Mouse (Mus musculus): ENCODE measurements around the gene Canx.
"Not testable (repeated sequence)": the region's sequence is repeated elsewhere in the genome, so short reads cannot be mapped to it uniquely, and the experiment has no call there.

Canx gene

DNA sequence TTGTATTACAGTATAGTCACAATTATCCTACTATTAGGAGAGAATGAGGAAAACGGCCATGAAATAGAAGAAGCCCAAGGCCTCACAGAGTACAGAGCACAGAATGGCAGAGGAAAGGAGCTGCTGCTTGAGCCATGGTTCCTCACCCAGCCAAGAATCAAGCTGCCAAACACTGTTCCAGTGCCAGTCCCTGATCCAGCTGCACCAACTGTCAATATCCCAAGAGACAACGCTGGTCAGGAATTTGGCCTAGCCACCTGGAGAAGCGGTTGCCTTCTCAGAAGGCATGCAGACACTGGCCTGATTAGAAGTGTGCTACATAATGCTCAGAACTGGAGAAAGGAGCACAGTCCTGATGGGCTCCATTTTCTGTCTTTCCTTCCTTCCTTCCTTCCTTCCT lies 7.7 kb upstream of the Canx start:
- DNase-seq (ENCODE audit: low spot score), result no peak

DNA sequence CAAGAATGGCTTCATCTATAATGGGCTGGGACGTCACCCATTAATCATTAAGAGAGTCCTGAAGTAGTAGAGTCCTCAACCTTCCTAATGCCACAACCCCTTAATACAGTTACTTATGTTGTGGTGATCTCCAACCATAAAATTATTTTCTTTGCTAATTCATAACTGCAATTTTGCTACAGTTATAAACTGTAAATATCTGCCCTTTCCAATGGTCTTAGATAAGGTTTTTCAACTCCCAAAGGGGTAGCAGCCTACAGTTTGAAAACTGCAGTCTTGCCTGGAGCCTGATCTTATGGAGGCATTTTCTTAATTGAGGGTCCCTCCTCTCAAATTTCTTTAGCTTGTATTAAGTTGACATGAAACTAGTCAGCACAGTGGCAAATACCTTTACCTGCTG lies 3.9 kb upstream of the Canx start:
- no peak for DNase-seq (ENCODE audit: low spot score)

DNA sequence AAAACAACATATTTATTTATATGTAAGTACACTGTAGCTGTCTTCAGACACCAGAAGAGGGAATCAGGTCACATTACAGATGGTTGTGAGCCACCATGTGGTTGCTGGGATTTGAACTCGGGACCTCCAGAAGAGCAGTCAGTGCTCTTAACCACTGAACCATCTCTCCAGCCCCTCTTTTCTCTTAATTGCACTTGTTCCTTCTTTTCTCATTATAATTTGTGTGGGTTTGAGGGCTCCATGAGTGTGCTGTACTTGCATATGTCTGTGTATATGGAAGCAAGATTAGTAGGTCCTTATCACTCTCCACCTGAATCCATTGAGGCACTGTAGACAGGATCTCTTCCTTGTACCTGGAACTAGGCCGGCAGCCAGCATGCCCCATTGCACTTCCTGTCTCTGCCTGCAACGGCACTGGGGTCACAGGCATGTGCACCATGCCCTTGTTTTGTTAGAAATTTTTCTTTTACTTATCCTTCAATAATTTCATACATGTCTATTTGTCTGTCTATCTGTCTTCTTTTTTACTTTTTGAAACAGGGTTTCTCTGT lies 2.7 kb upstream of the Canx start:
- DNase-seq (ENCODE audit: low spot score), result no peak

DNA sequence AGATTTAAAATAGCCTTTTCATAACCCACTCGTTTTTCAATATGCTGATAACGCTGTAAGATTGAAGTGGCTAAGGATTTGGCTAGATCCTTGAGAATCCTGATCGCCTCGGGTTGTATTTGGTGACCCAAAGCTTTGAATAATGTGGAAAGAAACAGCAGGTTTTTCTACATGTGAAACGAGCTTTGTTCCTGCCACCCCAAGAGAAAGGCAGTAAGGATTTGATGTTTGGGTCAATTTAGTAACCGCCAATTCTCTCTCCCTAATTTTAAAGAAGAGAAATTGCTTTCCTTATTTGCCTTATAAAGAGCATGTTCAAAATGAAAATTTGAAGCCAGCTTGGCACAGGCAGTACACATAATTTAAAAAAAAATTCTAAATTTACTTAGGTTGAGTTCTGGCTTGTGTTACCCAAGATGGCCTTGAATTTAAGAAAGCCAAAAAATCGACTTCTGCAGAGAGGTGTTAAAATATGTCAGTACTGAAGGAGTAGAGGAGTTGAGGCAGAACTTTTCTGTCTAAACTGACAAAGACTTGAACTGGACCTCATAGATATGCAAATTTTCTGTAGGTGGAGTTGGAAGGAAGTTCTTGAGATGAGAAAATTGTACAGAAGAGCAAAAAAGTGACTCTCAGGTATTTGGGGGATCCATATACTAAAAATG lies 961 bp upstream of the Canx start:
- no peak for DNase-seq (ENCODE audit: low spot score)

DNA sequence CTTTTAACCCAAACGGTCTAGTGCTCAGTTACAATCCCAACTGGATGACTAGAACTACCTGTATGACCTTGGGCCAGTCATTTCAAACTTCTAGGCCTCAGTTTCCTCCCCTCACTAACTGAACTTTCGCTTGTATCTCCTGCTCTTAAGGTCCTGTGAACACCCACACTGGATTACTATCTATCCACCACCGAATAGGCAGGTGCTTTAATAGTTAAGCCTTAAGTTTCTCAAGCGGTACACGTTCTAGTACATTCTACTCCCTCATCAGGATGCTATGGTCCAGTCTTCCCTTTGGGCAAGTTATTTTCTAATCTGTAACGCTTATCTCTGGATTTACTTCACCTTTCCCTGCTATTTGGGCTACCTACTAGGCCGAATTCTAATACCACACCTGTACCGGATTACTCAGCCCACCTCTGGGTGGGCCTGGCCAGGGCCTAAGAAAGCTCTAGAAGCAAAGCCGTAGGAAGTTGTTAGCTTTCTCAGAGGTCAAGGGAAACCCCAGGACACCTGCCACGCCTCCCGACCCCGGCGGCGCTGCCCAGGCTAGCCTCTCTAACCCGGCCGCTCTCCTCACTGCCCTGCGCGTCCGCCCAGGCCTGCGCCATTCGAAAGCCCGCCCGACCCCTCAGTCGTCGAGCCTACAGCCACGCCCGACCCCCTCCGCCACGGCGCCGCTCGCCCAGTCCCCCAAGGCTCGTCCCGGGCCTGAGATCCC lies 562 bp downstream of the Canx start:
- DNase-seq (ENCODE audit: low spot score), result peak; percentile 65

DNA sequence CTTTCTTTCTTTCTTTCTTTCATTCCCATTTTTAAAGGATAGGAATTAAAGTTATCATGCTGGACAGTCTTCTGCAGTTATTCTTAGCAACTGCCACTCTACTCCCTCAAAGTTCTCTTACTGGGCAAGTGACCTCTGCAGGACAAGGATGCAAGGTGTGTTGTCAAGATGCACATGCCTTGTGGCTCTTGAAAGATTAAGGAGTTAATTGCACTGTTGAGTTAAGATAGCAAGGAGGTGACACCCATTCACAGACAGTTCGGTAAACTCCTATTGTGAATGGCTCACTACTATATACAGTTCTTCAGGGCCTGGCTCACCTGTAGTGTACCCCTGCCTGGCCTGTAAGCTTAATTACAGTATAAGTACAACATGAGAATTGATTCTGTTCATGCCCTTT lies 1.6 kb downstream of the Canx start:
- DNase-seq (ENCODE audit: low spot score), result peak; percentile 14

DNA sequence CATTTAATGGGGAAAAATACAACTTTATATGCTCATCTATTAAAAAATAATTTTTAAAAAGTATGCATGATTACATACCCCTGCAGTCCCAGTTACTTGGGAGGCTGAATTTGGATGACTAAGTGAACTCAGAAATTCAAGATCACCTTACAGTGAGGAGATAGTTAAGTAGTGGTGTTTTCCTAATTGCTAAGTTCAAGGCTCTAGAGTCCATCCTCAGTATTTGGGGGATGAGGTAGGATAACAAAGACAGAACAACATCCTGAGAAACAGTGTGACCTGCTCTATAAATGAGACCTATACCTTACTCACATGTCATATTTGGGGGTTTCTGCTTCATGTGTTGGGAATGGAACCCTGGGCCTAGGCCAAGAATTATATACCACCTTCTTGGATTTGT lies 3.1 kb downstream of the Canx start:
- no peak for DNase-seq (ENCODE audit: low spot score)

DNA sequence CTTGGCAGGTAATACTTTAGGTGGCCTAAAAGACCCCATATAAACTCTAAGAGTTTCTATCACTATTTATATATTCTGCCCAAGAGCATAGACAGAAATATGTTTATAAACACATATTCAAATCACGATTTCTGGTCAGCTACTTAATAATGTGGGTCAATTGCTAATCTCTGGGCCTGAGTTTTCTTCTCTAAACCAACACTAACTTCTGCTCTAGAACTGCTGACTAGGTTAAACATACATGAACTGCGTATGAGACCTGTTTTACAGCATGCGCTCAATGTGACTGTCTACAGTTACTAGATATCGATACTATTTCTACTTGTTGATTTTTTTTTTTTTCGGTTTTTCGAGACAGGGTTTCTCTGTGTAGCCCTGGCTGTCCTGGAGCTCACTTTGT lies 4.2 kb downstream of the Canx start:
- no peak for DNase-seq (ENCODE audit: low spot score)

DNA sequence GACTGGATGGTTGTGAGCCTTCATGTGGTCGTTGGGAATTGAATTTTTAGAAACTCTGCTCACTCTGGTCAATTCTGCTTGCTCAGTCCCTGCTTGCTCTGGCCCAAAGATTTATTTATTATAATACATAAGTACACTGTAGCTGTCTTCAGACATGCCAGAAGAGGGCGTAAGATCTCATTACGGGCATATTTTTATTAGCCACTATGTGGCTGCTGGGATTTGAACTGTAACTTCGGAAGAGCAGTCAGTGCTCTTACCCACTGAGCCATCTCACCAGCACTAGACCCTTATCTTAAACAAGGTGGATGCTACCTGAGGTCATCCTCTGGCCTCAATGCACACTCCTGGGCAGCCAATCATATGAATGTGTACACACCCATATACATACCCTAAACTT lies 6.1 kb downstream of the Canx start:
- DNase-seq (ENCODE audit: low spot score), result not testable (repeated sequence)

DNA sequence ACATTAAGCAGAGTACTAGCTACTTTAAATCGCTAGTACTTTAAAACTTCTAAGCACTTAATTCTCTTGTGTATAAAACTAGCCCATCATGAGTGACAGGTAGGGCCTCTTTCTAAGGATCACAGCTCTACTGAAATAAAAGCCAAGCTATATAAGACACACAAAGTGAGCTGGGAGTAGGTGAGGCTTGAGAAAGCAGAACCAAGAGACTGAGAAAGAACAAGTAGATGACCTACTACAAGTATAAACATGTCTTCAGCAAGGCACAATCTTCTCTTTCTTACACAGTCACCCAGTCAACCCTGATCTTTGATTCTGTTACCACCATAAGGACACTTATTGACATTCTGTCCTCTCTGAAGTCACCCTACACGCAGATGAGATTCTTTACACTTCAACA lies 12.7 kb downstream of the Canx start:
- DNase-seq (ENCODE audit: low spot score), result no peak

DNA sequence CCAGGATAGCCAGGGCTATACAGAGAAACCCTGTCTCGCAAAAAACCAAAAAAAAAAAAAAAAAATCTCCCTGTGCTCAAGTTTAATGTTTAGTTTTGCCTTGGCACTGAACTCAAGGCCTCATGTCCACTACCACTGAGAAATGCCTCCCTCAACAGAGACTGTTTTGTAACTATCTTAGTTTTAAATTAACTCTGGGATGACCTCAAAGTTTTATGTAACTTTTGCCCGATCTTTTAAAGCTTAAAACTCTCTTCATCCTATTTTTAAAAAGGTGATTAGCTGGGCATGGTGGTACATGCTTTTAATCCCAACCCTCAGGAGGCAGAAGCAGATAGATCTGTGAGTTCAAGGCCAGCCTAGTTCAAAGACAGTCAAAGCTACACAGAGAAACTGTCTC lies 22.1 kb downstream of the Canx start:
- no peak for DNase-seq (ENCODE audit: low spot score)

DNA sequence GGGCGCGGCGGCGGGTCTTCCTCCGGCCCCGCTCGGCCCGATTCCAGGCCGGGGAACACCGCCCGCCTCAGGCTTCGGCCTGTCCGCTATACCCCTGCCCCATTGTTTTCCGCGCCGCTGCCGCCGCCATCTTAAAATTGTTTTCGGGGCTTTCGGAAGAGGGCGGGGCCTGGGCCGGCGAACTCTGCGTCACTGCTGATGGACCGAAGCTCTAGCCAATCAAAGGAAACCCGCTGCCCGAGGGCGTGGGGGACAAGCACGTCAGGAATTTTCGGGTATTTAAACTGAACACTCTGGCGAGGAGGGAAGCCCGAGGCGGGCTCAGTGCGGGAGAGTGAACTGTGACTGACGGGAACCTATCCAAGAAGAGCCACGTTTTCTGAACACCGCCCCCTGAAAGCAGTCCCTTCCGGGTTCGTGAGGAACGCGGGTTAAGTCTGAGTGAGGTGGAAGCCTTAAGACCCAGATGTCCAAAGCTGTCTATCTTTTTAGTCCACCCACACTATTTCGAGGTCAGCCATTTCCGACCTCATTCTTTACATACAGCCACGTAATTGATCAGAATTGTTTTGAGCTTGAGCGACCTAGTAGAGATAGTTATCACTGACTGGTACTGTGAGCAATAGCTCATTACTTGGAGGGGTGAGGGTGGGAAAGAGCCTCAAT lies 33.1 kb downstream of the Canx start, which contains the start of gene Maml1:
TSS of gene Maml1 (minus strand) at position 122 of the 666 bp plus-strand sequence.
- DNase-seq (ENCODE audit: low spot score), result peak; percentile 99

DNA sequence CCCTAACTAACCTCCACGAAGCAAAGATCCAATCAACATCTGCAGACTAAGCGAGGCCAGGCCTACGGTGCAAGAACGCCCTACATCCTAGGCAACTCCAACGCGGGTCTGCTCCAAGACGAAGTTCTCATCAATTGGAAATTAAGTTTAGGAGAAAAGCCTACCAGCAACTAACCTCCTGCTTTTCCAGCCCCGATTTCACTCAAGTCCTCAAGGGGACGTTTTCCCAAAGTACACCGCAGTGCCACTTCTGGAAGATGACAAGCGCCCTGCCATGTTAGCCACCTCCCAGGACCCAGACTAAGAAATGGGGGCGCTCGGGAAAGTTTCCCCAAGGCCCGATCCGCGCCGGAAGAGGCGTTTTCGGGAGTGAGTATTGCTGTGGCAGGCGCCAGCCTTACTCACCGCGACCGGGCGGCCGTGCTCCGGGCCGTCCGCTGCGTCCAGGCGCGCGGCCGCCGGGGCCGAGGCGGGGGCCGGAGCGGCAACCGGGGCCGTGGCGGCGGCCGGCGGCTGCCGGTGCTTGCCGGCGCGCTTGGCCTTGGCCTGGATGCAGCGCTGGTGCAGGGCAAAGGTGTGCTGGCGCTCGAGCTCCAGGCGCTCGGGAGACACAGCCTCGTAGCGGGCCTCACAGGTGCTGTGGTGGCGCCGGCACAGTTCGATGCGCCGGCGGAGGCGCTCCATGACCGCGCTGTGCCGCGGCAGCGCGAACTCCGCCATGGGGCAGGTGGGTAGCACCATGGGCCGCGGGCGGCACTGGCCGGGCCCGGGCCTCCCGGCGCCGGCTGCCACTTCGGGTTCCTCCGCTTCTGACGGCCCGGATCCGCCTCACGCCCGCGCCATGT lies 33.9 kb downstream of the Canx start:
- DNase-seq (ENCODE audit: low spot score), result peak; percentile 58

DNA sequence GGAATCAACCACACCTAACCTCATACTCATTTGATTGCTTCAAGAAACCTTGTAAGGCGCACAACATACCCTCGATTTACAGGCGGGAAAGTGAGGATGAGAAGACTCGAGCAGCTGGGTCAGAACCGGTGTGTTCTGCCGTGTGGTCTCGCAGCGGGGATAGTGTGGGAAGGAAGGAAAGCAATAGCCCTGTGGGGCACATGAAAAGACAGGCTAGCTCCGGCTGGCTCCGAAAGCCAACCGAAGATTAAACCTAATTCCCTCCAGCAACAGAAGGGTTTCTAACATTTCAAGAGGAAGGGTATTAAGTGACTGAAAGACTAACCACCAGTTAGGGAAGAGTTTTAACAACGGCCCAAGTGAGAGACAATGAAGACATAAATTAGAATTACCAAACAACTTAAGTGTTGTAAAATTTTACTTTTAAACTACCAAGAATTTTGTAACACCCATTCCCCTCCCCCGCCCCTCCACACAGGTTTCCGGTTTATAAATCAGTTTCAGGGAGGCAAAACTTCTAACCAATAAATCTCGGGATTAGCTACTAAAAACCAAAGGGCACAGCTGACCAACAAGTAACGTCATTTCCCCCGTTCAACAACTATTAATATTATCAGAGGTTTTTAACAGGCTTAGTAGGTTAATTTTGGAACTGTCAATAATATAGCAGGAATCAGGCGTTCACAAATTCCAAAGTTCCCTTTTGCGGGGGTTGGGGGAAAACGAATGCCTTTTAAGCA lies 34.8 kb downstream of the Canx start:
- no peak for DNase-seq (ENCODE audit: low spot score)

DNA sequence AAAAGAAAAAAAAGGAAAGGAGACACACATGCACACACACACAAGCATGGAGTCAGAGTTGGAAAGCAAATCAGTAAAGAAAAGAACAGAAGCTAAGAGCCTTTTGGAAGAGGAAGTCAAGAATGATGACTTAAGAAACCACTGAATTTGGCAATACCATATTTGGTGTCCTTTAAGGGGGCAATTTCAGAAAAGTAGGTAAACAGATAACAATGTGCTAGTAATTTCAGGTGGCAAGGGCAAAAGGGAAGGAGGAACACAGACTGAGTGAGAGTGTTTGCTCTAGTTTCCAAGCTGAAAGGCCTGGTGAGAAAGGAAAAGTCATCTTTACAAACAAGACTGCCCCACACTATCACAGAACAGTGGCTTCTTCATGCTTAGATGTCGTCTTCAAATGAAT lies 39.0 kb downstream of the Canx start:
- no peak for DNase-seq (ENCODE audit: low spot score)

DNA sequence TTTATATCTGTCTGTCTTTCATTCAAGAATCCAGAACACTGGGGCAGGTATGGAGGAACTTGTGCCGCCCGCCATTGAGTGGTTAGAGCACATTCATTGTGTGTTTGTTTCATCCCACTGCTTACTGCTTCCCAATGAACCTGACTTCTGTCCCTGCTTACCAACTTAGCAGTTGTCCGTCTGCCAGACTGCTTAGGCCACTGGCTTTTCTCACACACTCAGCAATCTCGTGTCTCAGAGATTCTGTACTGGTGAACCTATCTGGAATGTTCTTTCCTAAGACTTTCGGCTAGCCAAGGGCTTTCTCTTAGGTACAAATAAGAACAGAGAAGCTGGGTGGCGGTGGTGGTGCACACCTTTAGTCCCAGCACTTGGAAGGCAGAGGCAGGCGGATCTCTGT lies 39.8 kb downstream of the Canx start:
- no peak for DNase-seq (ENCODE audit: low spot score)

DNA sequence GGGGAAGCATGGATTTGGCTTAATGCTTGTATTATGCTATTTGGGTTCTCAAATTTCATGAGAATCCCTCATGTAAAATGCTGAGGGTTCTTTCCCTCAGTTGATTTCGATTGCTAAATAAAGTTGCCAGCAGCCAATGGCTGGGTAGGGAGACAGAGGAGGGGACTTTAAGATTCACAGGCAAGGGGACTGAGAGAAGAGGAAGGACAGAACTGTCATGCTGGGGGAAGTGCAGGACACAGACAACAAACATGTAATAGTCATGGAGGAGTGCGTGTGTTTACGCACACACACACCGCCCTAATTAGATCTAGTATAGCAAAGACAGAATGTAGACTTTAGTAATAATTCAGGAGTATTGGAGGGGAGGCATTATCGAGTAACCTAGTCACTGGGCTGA lies 40.2 kb downstream of the Canx start:
- DNase-seq (ENCODE audit: low spot score), result no peak

DNA sequence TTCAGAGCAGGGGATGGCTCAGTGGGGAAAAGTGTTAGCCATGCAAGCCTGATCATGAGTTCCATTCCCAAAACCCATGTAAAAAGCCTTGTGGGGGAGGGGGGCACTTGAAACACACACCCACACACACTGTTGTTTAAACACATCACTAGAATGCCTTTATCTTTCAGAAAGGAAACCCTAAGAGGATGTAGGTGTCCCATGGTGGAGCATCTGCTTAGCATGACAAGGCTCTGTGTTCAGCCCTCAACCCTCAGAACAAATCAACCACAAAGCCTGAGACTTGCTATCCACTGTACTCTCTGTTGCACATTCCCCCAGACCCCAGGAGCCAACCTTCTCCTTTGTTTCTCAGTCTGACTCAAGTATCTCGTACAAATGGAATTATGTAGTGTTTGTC lies 45.4 kb downstream of the Canx start:
- DNase-seq (ENCODE audit: low spot score), result no peak

DNA sequence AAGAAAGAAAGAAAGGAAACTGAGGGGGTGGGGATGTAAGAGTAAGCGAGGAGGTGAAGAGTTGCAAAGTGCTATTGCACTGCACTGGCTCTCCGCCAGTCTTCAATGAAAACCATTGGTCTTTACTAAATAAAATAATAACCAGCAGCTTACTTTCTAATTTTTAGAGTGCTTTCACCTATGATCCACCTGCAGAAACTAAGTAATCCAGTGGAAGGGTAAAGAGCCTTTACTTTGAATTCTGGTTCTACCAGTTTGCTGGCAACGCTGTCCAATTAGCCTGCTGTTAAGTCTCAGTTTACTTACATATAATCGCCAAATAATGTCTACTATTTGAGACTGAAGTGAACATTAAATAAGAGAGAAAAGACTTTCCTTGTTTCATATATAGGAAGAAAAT lies 46.5 kb downstream of the Canx start:
- no peak for DNase-seq (ENCODE audit: low spot score)

DNA sequence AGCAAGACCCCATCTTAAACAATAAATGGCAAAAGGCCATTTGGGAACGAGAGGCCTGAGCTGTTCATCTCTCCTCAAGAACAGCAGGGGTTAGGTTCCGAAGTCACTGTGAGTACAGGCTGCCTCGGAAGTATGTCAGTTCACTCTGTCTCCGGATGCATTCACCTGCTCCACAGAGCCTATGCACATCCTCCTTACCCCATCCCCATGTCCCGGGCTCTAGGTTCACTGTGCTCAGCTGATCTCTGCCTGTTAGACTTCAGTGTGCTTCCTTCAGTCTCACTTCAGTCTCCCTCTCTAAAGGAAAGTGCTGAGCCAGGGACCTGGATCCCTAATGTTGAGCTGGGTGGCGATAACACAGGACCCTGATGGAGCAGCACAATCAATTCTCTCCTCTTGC lies 47.8 kb downstream of the Canx start:
- DNase-seq (ENCODE audit: low spot score), result no peak

DNA sequence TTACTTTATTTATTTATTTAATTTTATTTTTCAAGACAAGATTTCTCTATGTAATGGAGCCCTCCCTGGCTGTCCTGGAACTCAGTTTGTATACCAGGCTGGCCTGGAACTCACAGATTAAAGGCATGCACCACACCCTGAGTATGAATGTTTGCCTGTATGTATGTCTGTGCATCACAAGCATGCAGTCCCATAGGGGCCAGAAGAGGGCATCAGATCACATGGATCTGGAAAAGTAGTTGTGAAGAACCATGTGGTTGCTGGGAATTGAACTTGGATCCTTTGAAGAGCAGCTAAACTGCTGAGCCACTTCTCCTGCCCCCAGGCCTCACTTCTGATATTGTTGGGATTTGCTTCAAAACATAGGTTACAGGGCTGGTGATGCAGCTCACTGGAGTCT lies 48.4 kb downstream of the Canx start:
- no peak for DNase-seq (ENCODE audit: low spot score)
